Mouse (Mus musculus): Measurements from ENCODE around the gene Zcchc7. TPM values are rescaled to one million over a fixed set of nuclear protein-coding genes. Genes with fewer than 3 reads are reported as not detected.
A peak's percentile ranks its signal among the peaks of the same experiment; 100 is the strongest.

Gene Zcchc7
- polyA plus RNA-seq (2012; rRNA removed), result 34.9 and 38.1 TPM in 2 replicates

- DNase-seq (ENCODE audit: low read depth), result no peak
- TF ChIP-seq POLR2A (IDR thresholded peaks at IDR 0.05; ENCODE audit: borderline replicate concordance, extremely low read depth, insufficient read depth, insufficient read length, poor library complexity, severe bottlenecking), result no peak
- no peak for TF ChIP-seq CTCF (IDR thresholded peaks at IDR 0.05; ENCODE audit: borderline replicate concordance, extremely low read depth, insufficient read depth, insufficient read length)
Observed at GRCm38 (mm10) chr4:44755553-44756133, at the start of gene Zcchc7. Zcchc7 (plus strand) TSS chr4:44755877.

DNA sequence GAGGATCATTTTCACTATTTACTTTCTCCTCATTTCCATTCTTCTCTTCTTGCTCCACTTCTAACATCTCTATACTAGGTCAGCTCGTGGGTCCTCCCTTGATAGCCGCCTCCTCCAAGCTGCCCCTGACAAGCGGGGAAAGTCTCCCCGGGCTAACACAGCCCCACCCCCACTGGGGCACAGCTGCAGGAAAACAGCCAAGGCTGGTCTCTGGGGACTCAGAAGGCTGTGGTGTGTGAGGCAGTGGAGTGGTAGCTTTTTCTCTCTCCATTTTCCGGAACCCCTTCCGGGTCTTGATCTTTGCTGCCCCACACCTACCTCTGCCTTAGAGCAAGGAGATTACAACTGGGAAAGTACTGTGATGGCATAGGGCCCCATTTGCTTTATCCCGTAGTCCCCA is 49.7 kb upstream of the Zcchc7 start:
- DNase-seq (ENCODE audit: low read depth), result no peak

GRCm38 (mm10) chr4:44706865-44707264 is 48.8 kb upstream of the Zcchc7 start:
- TF ChIP-seq CTCF (IDR thresholded peaks at IDR 0.05; ENCODE audit: borderline replicate concordance, extremely low read depth, insufficient read depth, insufficient read length) (no peak), POLR2A (IDR thresholded peaks at IDR 0.05; ENCODE audit: borderline replicate concordance, extremely low read depth, insufficient read depth, insufficient read length, poor library complexity, severe bottlenecking) (no peak)
- no peak for DNase-seq (ENCODE audit: low read depth)

More for the DNA sequence above, 49.7 kb upstream of the Zcchc7 start:
- no peak for TF ChIP-seq CTCF (IDR thresholded peaks at IDR 0.05; ENCODE audit: borderline replicate concordance, extremely low read depth, insufficient read depth, insufficient read length)
- no peak for TF ChIP-seq POLR2A (IDR thresholded peaks at IDR 0.05; ENCODE audit: borderline replicate concordance, extremely low read depth, insufficient read depth, insufficient read length, poor library complexity, severe bottlenecking)

DNA sequence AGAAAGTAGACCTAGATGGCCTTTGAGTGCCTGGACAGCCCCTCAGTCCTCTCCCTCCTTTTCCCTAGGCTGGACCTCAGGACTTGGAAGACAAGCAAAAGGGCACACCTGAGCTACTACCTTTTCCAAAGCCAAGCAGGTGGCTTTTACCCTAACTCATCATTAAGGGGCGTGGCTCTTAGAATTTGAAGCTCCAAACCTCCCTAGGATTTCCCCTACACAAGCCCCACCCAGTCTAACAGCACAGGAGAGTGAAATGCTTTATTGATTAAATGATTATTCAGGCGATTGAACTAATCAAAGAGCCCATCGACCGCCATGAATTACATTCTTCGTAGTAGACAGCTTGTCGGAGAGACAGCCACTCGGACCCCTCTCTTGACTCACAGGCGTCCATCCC is 47.4 kb upstream of the Zcchc7 start:
- TF ChIP-seq CTCF (IDR thresholded peaks at IDR 0.05; ENCODE audit: borderline replicate concordance, extremely low read depth, insufficient read depth, insufficient read length) (no peak), POLR2A (IDR thresholded peaks at IDR 0.05; ENCODE audit: borderline replicate concordance, extremely low read depth, insufficient read depth, insufficient read length, poor library complexity, severe bottlenecking) (no peak)
- no peak for DNase-seq (ENCODE audit: low read depth)

- TF ChIP-seq POLR2A (IDR thresholded peaks at IDR 0.05; ENCODE audit: borderline replicate concordance, extremely low read depth, insufficient read depth, insufficient read length, poor library complexity, severe bottlenecking) (no peak), CTCF (IDR thresholded peaks at IDR 0.05; ENCODE audit: borderline replicate concordance, extremely low read depth, insufficient read depth, insufficient read length) (no peak)
- DNase-seq (ENCODE audit: low read depth), result no peak
Observed at GRCm38 (mm10) chr4:44709091-44709695, 46.5 kb upstream of the Zcchc7 start.

DNA sequence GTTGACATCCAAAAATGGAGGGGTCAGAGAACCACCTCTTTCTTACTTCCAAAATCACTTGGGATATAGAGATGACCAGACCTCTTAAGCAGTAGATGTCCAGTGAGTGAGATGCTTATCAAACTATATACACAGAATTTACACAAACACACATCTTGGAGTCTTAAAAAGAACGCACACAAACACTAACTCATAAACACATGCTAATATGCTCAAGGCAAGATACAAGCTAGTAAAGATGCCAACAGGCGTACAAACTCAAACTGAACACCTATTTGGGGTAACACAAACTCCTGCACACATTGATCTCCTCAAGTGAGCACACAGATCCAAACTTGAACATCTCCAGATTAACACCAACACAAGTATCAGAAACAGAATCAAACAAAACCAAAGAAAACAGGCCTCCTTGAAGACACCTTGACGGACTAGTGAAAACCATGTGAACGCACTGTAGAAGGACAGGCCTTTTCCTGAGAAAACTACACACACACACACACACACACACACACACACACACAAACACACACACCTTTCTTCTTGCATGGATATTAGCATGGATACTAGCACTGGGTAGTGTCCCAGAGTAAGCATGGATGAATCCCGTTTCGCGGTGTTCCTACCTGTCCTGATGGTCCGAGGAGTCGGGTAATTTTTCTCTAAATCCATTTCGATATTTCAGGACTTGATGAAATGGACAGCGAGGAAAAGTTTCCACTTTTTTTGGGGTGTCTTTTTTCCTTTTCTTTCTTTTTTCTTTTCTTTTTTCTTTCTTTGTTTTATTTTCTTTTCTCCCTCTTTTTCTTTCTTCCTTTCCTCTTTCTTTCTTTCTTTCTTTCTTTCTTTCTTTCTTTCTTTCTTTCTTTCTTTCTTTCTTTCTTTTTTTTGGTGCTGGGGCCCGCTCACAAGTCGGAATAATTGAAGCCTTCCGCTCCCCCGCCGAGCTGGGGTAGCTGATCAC is 45.7 kb upstream of the Zcchc7 start, which contains the start of gene Pax5:
Gene Pax5 (minus strand): TSS at position 748 of the 961 bp plus-strand sequence.
- TF ChIP-seq POLR2A (IDR thresholded peaks at IDR 0.05; ENCODE audit: borderline replicate concordance, extremely low read depth, insufficient read depth, insufficient read length, poor library complexity, severe bottlenecking), result no peak
- TF ChIP-seq CTCF (IDR thresholded peaks at IDR 0.05; ENCODE audit: borderline replicate concordance, extremely low read depth, insufficient read depth, insufficient read length), result no peak
- DNase-seq (ENCODE audit: low read depth), result no peak

- TF ChIP-seq CTCF (IDR thresholded peaks at IDR 0.05; ENCODE audit: borderline replicate concordance, extremely low read depth, insufficient read depth, insufficient read length) (no peak), POLR2A (IDR thresholded peaks at IDR 0.05; ENCODE audit: borderline replicate concordance, extremely low read depth, insufficient read depth, insufficient read length, poor library complexity, severe bottlenecking) (no peak)
- peak; percentile 29 for DNase-seq (ENCODE audit: low read depth)
Observed at GRCm38 (mm10) chr4:44710701-44711097, 45.0 kb upstream of the Zcchc7 start.

DNA sequence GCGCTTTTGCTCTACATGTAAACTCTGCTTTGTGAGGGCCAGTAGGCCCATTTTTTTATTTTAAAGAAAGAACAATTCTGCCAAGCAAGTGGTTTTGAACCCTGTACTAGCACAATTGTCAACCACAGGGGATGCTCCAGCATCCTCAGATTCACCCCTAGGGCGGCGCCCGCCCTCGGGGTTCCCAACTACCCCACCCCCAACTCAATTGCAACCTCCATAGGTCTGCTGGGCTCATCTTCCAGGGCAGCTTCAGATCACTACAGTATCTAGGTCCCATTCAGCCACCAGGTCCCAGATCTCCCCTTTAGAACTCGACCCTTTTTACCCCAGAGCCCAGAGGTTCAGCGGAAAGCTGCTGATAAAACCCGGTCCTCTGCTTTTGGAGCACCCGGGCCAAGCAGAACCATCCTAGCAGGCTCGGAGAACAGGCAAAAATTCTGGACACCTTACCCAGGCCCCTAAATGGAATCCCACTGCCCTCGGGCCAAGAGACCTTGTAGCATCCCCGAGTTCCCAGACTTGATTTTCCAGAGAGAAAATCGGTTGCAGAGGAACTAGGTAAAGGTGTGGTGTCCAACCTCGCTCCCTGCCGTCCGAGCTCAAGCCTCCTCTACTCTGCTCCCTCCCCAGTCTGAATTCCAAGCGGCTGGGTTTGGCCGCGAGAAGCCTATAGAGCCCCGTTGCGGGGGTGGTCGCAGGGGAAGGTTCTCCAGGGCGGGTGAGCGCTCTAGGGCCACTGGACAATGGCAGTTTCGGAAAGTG is 44.4 kb upstream of the Zcchc7 start:
- DNase-seq (ENCODE audit: low read depth), result peak; percentile 4
- TF ChIP-seq POLR2A (IDR thresholded peaks at IDR 0.05; ENCODE audit: borderline replicate concordance, extremely low read depth, insufficient read depth, insufficient read length, poor library complexity, severe bottlenecking), result no peak
- TF ChIP-seq CTCF (IDR thresholded peaks at IDR 0.05; ENCODE audit: borderline replicate concordance, extremely low read depth, insufficient read depth, insufficient read length), result no peak

DNA sequence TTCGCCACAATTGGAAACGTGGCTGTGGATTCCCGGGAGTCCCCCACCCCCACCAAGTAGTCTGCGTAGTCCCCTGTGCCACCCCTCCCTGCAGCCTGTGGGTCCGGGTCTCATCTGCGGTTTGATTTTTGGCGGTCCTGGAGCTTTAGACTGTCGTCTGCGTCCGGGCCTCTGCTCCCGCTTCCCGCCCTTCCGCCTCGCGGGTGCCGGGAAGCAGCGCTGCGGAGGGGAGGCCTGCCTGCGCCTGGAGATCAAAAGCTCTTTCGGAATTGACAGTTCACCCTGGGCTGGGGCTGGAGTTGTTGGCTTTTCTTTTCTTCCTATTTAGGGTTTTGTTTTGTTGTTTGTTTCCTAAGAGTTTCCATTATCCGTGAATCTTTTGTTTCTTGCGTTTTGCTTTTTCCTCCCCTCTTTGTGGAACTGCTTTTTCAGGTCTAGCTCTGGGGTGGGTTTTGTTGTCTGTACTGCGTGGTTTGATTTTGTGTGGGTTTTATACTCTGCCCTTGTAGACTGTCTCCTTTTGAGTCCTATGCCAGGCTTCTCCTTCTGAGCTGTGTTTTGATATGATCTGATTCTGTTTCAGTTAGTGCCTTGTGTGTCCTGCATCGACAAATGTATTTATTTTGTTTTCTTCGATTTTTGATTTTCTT is 43.5 kb upstream of the Zcchc7 start:
- peak; percentile 43 for DNase-seq (ENCODE audit: low read depth)
- no peak for TF ChIP-seq CTCF (IDR thresholded peaks at IDR 0.05; ENCODE audit: borderline replicate concordance, extremely low read depth, insufficient read depth, insufficient read length)
- TF ChIP-seq POLR2A (IDR thresholded peaks at IDR 0.05; ENCODE audit: borderline replicate concordance, extremely low read depth, insufficient read depth, insufficient read length, poor library complexity, severe bottlenecking), result no peak
